Mouse (Mus musculus) intestine, embryonic 16.5 days (tissue): Measurements from ENCODE around the gene Ccdc8. TPM values are rescaled to one million over a fixed set of nuclear protein-coding genes. Genes with fewer than 3 reads are reported as not detected.

Experiments
- ATAC-seq: fragments of 200-750 bp; cut with Nextera tagmentation; 2 replicates; pipeline ENCODE4 v1.8.0; 2017; ENCODE audit warnings: moderate TSS enrichment, moderate library complexity
- H3K27ac ChIP-seq: fragments of 300-500 bp; sonication (generic); 2 replicates; pipeline ENCODE4 v1.5.1; 2014; ENCODE audit warnings: mild to moderate bottlenecking, low read length
- H3K27me3 ChIP-seq: fragments of 300-500 bp; sonication (generic); replicated peaks from 2 replicates; pipeline ENCODE4 v1.6.1; 2014; ENCODE audit warnings: low read length, control low read depth, mixed read lengths; ENCODE audit not compliant: control insufficient read depth, insufficient read depth
- H3K36me3 ChIP-seq: fragments of 300-500 bp; sonication (generic); 2 replicates; pipeline ENCODE4 v1.6.1; 2014; ENCODE audit warnings: low read length, control low read depth; ENCODE audit not compliant: control insufficient read depth, insufficient read depth
- H3K4me1 ChIP-seq: fragments of 300-500 bp; sonication (generic); 2 replicates; pipeline ENCODE4 v1.6.1; 2014; ENCODE audit warnings: low read length, control low read depth, mixed read lengths; ENCODE audit not compliant: control insufficient read depth, insufficient read depth
- H3K4me2 ChIP-seq: fragments of 300-500 bp; sonication (generic); 2 replicates; pipeline ENCODE4 v1.6.1; 2014; ENCODE audit warnings: low read depth, low read length, control low read depth
- H3K4me3 ChIP-seq: fragments of 300-500 bp; sonication (generic); 2 replicates; pipeline ENCODE4 v1.5.1; 2014; ENCODE audit warnings: mild to moderate bottlenecking, low read length
- H3K9ac ChIP-seq: fragments of 300-500 bp; sonication (generic); 2 replicates; pipeline ENCODE4 v1.6.1; 2014; ENCODE audit warnings: low read depth, low read length
- H3K9me3 ChIP-seq: fragments of 300-500 bp; sonication (generic); 2 replicates; pipeline ENCODE4 v1.6.1; 2016; ENCODE audit warnings: low read length, control low read depth; ENCODE audit not compliant: control insufficient read depth
- WGBS: fragments of 180-500 bp; shearing (Covaris S2); extraction: QIAGEN DNeasy Blood & Tissue Kit; methylation state at CpG from one replicate; pipeline ENCODE4 v1.1.7; 2014; 5-methylcytosine and 5-hydroxymethylcytosine counted together
- polyA plus RNA-seq: library from polyadenylated mRNA; unstranded; fragments of >200 nt; fragmentation: Nextera tagmentation; extraction: Ambion mirVana; gene quantifications from 2 replicates; pipeline ENCODE4 v1.2.1, GENCODE M21; 2015

Ccdc8 gene
- polyA plus RNA-seq, 1 experiment from 2014 or later: 35.6 TPM

GRCm38 (mm10) chr7:16988405-16988804 lies 4.1 kb upstream of the Ccdc8 start:
- 42% methylated on average over 3 of the region's 3 CpGs for WGBS
- no peak for ATAC-seq
- no peak overlapping the region for H3K4me2 ChIP-seq

GRCm38 (mm10) chr7:16990006-16990744 lies 2.3 kb upstream of the Ccdc8 start:
- H3K9me3 ChIP-seq: no peaks in the 10 kb centered on the region
- H3K4me1 ChIP-seq: peaks cover 35% of the 10 kb centered on the region
- WGBS: 24% methylated on average over 15 of the region's 15 CpGs
- ATAC-seq: no peak
- peak overlapping the region; percentile 32 for H3K4me2 ChIP-seq
- H3K9ac ChIP-seq: peak overlapping the region; percentile 50; the same call in 1 of the 2 replicates
- no peaks in the 10 kb centered on the region for H3K27me3 ChIP-seq
- peak overlapping the region; percentile 13; the same call in 1 of the 2 replicates for H3K4me3 ChIP-seq
- H3K27ac ChIP-seq: peak overlapping the region; percentile 82
- no peaks in the 10 kb centered on the region for H3K36me3 ChIP-seq

More at GRCm38 (mm10) chr7:16988405-16988804, 4.1 kb upstream of the Ccdc8 start:
- Histone ChIP-seq H3K9me3 (no peaks in the 10 kb centered on the region), H3K4me3 (no peak overlapping the region), H3K27ac (peak overlapping the region; percentile 43), H3K9ac (no peak overlapping the region), H3K27me3 (no peaks in the 10 kb centered on the region), H3K4me1 (peaks cover 28% of the 10 kb centered on the region), H3K36me3 (no peaks in the 10 kb centered on the region)

- Histone ChIP-seq H3K36me3 (no peaks in the 10 kb centered on the region), H3K9me3 (no peaks in the 10 kb centered on the region), H3K27ac (peak overlapping the region; percentile 94), H3K4me2 (peak overlapping the region; percentile 39), H3K4me1 (peaks cover 50% of the 10 kb centered on the region), H3K9ac (peak overlapping the region; percentile 26), H3K4me3 (0 out of 2 replicates have a peak overlapping the region, but pooled peaks have one; percentile 1), H3K27me3 (no peaks in the 10 kb centered on the region)
- ATAC-seq: peak; percentile 83
- 29% methylated on average over 18 of the region's 18 CpGs for WGBS
Measured at GRCm38 (mm10) chr7:16991681-16992450, 642 bp upstream of the Ccdc8 start.

DNA sequence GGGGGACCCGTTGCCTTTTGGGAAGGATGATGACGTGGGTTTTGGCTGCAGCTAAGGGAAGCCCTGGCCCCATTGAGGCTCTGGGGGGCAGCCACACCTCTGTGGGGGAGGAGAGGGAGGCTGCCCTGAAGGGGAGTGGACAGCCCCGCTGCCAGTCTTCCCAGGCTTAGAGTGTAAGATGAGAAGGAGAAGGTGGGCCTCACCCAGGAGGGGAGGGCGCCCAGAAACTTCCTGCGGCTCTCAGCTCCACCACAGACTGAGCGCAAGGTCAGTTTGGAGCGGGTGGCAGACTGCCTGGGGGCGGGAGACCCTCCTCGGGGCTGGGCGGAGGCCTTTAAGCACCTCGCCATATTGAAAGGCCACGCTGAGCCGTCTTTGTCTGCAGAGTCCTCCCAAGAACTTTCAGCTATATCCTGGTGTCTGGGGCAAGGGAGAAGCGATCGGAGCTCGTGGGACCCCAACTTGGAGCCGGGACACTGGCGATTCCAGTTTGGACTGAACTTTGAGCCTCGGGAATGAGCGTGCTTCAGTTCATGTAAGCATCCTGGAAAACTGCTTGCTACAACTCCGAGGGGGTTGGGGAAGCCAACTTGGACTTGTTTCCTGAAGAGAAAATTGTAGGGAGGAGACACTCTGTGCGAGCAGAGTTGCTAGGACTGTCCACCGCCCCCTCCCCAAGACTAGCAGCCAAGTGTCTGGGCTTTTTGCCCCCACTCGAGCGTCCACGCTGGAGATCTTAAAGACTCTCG lies 1.3 kb downstream of the Ccdc8 start:
- peak overlapping the region; percentile 85 for H3K9ac ChIP-seq
- ATAC-seq: peak; percentile 85
- H3K4me2 ChIP-seq: peak overlapping the region; percentile 84
- peak overlapping the region; percentile 74 for H3K4me3 ChIP-seq
- peaks cover 52% of the 10 kb centered on the region for H3K4me1 ChIP-seq
- peak overlapping the region; percentile 92 for H3K27ac ChIP-seq
- H3K9me3 ChIP-seq: no peaks in the 10 kb centered on the region
- no peaks in the 10 kb centered on the region for H3K27me3 ChIP-seq
- 1% methylated on average over 27 of the region's 27 CpGs for WGBS
- H3K36me3 ChIP-seq: peaks cover 4% of the 10 kb centered on the region

DNA sequence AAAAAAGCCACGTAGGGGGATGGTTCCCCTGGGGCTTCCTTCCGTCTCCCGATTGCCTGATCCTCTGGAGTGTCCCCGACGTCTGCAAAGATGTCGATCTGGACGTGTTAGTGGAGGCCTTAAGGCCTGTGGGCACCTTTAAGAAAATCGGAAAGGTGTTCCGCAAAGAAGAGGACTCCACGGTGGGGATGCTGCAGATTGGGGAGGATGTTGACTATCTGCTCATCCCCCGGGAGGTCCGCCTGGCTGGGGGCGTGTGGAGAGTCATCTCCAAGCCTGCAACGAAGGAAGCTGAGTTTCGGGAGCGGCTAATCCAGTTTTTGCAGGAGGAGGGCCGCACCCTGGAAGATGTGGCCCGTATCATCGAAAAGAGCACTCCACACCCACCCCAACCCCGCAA lies 1.9 kb downstream of the Ccdc8 start:
- H3K27me3 ChIP-seq: no peaks in the 10 kb centered on the region
- no peak for ATAC-seq
- peak overlapping the region; percentile 84 for H3K4me2 ChIP-seq
- H3K9ac ChIP-seq: peak overlapping the region; percentile 85
- H3K4me3 ChIP-seq: peak overlapping the region; percentile 74
- H3K4me1 ChIP-seq: peaks cover 52% of the 10 kb centered on the region
- peak overlapping the region; percentile 92 for H3K27ac ChIP-seq
- WGBS: 3% methylated on average over 20 of the region's 20 CpGs
- H3K9me3 ChIP-seq: no peaks in the 10 kb centered on the region
- H3K36me3 ChIP-seq: peaks cover 4% of the 10 kb centered on the region

DNA sequence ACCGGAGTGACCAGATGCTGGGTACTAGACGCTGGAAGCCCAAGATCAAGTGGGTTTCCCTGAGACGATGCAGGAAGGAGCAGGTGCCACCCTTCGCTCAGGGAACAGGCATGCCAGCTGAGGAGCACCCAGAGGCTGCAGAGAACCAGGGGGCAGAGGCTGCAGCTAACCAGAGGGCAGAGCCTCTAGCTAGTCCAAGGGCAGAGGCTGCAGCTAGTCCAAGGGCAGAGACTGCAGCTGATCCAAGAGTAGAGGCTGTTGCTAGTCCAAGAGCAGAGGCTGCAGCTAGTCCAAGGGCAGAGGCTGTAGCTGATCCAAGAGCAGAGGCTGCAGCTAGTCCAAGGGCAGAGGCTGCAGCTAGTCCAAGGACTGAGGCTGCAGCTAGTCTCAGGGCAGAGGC lies 2.8 kb downstream of the Ccdc8 start:
- H3K27ac ChIP-seq: no peak overlapping the region
- ATAC-seq: no peak
- no peaks in the 10 kb centered on the region for H3K27me3 ChIP-seq
- H3K4me1 ChIP-seq: peaks cover 51% of the 10 kb centered on the region
- H3K4me3 ChIP-seq: peak overlapping the region; percentile 74
- H3K4me2 ChIP-seq: peak overlapping the region; percentile 84
- WGBS: 79% methylated on average over 4 of the region's 4 CpGs
- peaks cover 4% of the 10 kb centered on the region for H3K36me3 ChIP-seq
- peak overlapping the region; percentile 85 for H3K9ac ChIP-seq
- H3K9me3 ChIP-seq: no peaks in the 10 kb centered on the region

DNA sequence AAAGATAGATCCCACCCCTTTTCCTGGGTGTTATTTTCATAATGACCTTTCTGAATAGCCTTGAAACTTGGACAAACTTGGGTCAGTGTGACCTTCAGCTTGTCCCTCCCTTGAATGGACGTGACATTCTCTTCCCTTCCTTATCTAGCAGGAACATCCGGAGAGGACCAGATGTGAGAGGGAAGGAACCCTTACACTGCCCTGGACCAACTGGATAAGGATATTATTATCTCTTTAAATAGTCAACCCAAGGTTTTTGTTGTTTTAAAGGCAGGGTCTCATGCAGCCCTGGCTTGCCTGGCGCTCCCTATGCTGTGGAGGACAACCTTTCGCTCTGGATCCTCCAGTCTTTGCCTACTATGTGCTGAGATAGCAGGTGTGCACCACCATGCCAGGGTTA lies 6.7 kb downstream of the Ccdc8 start:
- no peak overlapping the region for H3K9ac ChIP-seq
- WGBS: 71% methylated on average over 4 of the region's 4 CpGs
- H3K4me3 ChIP-seq: no peak overlapping the region
- peaks cover 47% of the 10 kb centered on the region for H3K4me1 ChIP-seq
- H3K4me2 ChIP-seq: no peak overlapping the region
- no peaks in the 10 kb centered on the region for H3K9me3 ChIP-seq
- no peaks in the 10 kb centered on the region for H3K27me3 ChIP-seq
- H3K36me3 ChIP-seq: peaks cover 4% of the 10 kb centered on the region
- ATAC-seq: no peak
- no peak overlapping the region for H3K27ac ChIP-seq

DNA sequence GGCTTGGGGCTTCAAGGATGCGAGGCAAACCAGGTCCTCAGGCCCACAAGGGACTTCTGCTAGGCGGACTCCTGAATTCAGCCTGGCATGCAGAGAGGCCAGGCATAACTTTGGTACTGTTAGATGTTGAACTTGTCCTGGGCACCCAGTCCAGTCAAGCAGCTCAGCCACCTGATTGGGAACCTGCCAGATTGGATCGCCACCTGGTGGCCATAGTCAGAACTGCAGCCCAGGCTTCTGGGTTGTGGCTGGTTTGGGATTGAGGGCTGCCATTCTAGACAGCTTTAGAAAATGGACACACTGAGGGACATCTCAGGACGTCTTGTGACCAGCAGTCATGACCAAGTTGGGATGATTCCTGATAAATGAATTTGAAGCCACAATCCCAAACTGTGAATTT lies 7.1 kb downstream of the Ccdc8 start:
- no peak overlapping the region for H3K4me2 ChIP-seq
- WGBS: 21% methylated on average over 4 of the region's 4 CpGs
- no peaks in the 10 kb centered on the region for H3K27me3 ChIP-seq
- H3K4me3 ChIP-seq: no peak overlapping the region
- peaks cover 4% of the 10 kb centered on the region for H3K36me3 ChIP-seq
- peaks cover 51% of the 10 kb centered on the region for H3K4me1 ChIP-seq
- H3K9ac ChIP-seq: no peak overlapping the region
- no peak for ATAC-seq
- H3K9me3 ChIP-seq: no peaks in the 10 kb centered on the region
- no peak overlapping the region for H3K27ac ChIP-seq
